Mouse (Mus musculus): Measurements from ENCODE around the gene Ttyh1. TPM values are rescaled to one million over a fixed set of nuclear protein-coding genes. Genes with fewer than 3 reads are reported as not detected.

The Ttyh1 gene
- total and polyA plus RNA-seq, 3 experiments, result 0.08 to 0.17 TPM; not detected in 1

DNA sequence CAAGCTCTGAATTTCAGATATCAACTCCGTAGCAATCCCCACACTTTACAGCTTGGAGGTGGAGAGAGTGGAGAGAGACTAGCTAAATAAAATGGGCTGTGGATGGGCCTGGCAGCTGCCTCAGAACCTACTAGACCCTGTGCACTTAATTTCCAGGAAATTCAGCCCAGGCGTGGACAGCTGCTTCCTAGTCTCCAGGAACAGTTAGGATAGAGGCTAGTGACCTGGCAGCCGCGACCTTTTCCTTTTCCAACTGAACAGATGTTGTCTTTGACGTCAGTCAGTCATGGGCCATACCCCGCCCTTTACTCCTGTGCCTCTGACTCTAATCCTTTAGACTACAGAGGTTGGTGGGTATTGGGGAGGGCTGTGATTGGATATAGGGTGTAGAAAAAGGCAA lies 9.7 kb downstream of the Ttyh1 start:
- no peak for DNase-seq (ENCODE audit: extremely low read depth)
- no peak overlapping the region for H3K4me2 ChIP-seq (ENCODE audit: insufficient read depth, low read depth, poor library complexity, severe bottlenecking)
- dilution Hi-C loops (cut with MboI; ENCODE audit: extremely low pct_ligation_motif_present, extremely low pct_unique_long_range_greater_than_20kb, low sequenced_read_pairs), result no loop called here
- H3K4me3 ChIP-seq (replicated peaks in 1 of 3; ENCODE audit: low read depth in 2 of 3, low read length in 2 of 3, poor library complexity in 1 of 3), result no peak overlapping the region
- no peak for TF ChIP-seq HCFC1 (IDR thresholded peaks at IDR 0.05; ENCODE audit: low read depth, low read length)
- no peak for TF ChIP-seq MAZ (IDR thresholded peaks at IDR 0.05; ENCODE audit: low read depth, low read length)
- no peak for TF ChIP-seq SIN3A (IDR thresholded peaks at IDR 0.05; ENCODE audit: low read length)
- no peak for TF ChIP-seq CTCF (conservative IDR thresholded peaks at IDR 0.05 in 1 of 2, IDR thresholded peaks at IDR 0.05 in 1 of 2; ENCODE audit: low read depth in 2 of 2, low read length in 2 of 2)
- TF ChIP-seq JUND (conservative IDR thresholded peaks at IDR 0.05; ENCODE audit: low read depth, low read length), result no peak
- TF ChIP-seq IRF4 (IDR thresholded peaks at IDR 0.05; ENCODE audit: low read depth, low read length), result no peak
- TF ChIP-seq ZNF384 (IDR thresholded peaks at IDR 0.05; ENCODE audit: low read depth, low read length), result no peak
- TF ChIP-seq E2F4 (IDR thresholded peaks at IDR 0.05; ENCODE audit: insufficient replicate concordance, low read depth, low read length), result no peak
- TF ChIP-seq CHD1 (IDR thresholded peaks at IDR 0.05; ENCODE audit: low read depth, low read length), result no peak
- no peak for TF ChIP-seq MAX (IDR thresholded peaks at IDR 0.05; ENCODE audit: low read length)
- TF ChIP-seq GABPA (IDR thresholded peaks at IDR 0.05; ENCODE audit: insufficient replicate concordance, low read depth, low read length), result no peak
- no peak for TF ChIP-seq TCF12 (IDR thresholded peaks at IDR 0.05; ENCODE audit: low read depth, low read length)
- TF ChIP-seq ZKSCAN1 (IDR thresholded peaks at IDR 0.05; ENCODE audit: borderline replicate concordance, low read depth, low read length), result no peak
- no peak for TF ChIP-seq POLR2AphosphoS2 (IDR thresholded peaks at IDR 0.05; ENCODE audit: low read depth, low read length)
- no peak for TF ChIP-seq MYC (IDR thresholded peaks at IDR 0.05; ENCODE audit: low read depth, low read length)
- no peak for TF ChIP-seq ZMIZ1 (IDR thresholded peaks at IDR 0.05; ENCODE audit: low read depth, low read length)
- H3K27me3 ChIP-seq (replicated peaks), result no peaks in the 10 kb centered on the region
- in situ Hi-C loops (cut with MboI; ENCODE audit: low pct_ligation_motif_present, low pct_unique_long_range_greater_than_20kb, low sequenced_read_pairs), result loop anchor here (10.0 kb wide), 2 partner anchors 296 to 386 kb away; partner anchors contain the start of gene Tnnt1
- no peak overlapping the region for H3K9ac ChIP-seq (ENCODE audit: insufficient read depth, low read depth)
- H3K27ac ChIP-seq (ENCODE audit: insufficient read depth, low read depth), result no peak overlapping the region
- H3K9me3 ChIP-seq (replicated peaks; ENCODE audit: low read length), result no peaks in the 10 kb centered on the region
- H3K36me3 ChIP-seq (replicated peaks in 1 of 2; ENCODE audit: control insufficient read depth in 1 of 2, insufficient read depth in 1 of 2, low read length in 1 of 2), result peaks cover 0 to 45% of the 10 kb centered on the region in 2 experiments
- H3K79me2 ChIP-seq (replicated peaks; ENCODE audit: control insufficient read depth, extremely low read depth, insufficient read depth, poor library complexity, severe bottlenecking), result no peaks in the 10 kb centered on the region
- peaks cover 0 to 9% of the 10 kb centered on the region in 2 experiments; a peak in 1 of 4 replicates for H3K4me1 ChIP-seq (ENCODE audit: control insufficient read depth in 1 of 2, insufficient read depth in 2 of 2)

DNA sequence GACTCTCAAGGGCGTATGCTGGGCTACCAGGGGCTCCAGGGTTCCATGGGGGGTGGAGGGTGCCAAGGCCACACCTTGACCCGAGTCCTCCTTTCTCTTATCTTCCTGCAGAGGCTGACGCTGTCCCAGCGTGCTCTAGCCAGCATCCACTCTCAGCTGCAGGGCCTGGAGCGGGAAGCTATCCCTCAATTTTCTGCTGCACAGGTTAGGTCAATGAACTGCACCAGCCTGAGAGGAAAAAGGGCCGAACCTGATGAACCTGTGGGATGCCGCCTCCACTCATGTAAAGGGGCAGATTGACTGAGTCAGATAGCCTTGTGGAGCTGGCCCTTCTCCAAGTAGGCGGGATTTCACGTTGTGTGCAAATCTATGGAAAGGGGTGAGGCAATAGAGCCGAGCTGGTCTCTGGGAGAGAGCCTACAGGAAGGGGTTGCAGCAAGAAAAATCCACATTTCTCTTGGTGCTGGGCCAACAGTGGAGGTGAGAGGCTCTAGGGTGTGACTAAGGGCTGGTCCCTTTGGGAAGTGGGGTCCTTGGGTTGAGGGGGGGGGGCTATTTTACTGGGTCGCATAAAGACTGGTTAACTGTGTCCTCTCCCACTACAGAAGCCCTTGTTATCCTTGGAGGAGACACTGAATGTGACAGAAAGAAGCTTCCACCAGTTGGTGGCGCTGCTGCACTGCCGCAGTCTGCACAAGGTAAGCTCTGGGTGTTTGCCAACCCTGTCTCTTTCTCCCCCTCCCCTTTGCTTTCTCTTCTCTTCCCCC lies 11.7 kb downstream of the Ttyh1 start:
- no peaks in the 10 kb centered on the region for H3K79me2 ChIP-seq (replicated peaks; ENCODE audit: control insufficient read depth, extremely low read depth, insufficient read depth, poor library complexity, severe bottlenecking)
- no peak overlapping the region for H3K27ac ChIP-seq (ENCODE audit: insufficient read depth, low read depth)
- no peaks in the 10 kb centered on the region for H3K27me3 ChIP-seq (replicated peaks)
- peaks cover 0 to 23% of the 10 kb centered on the region in 2 experiments; a peak in 2 of 4 replicates for H3K4me1 ChIP-seq (ENCODE audit: control insufficient read depth in 1 of 2, insufficient read depth in 2 of 2)
- no peaks in the 10 kb centered on the region for H3K9me3 ChIP-seq (replicated peaks; ENCODE audit: low read length)
- peaks cover 0 to 52% of the 10 kb centered on the region in 2 experiments for H3K36me3 ChIP-seq (replicated peaks in 1 of 2; ENCODE audit: control insufficient read depth in 1 of 2, insufficient read depth in 1 of 2, low read length in 1 of 2)
- in situ Hi-C loops (cut with MboI; ENCODE audit: low pct_ligation_motif_present, low pct_unique_long_range_greater_than_20kb, low sequenced_read_pairs) (no loop called here), dilution Hi-C loops (cut with MboI; ENCODE audit: extremely low pct_ligation_motif_present, extremely low pct_unique_long_range_greater_than_20kb, low sequenced_read_pairs) (no loop called here)
- no peak overlapping the region for H3K4me3 ChIP-seq (replicated peaks in 1 of 3; ENCODE audit: low read depth in 2 of 3, low read length in 2 of 3, poor library complexity in 1 of 3)
- no peak overlapping the region for H3K9ac ChIP-seq (ENCODE audit: insufficient read depth, low read depth)
- TF ChIP-seq NELFE (IDR thresholded peaks at IDR 0.05; ENCODE audit: low read depth, low read length) (peak; percentile 30; the same call in 1 of the 2 replicates), CTCF (conservative IDR thresholded peaks at IDR 0.05 in 1 of 2, IDR thresholded peaks at IDR 0.05 in 1 of 2; ENCODE audit: low read depth in 2 of 2, low read length in 2 of 2) (peak; percentile 70 to 93; a peak in 3 of 4 replicates), NRF1 (IDR thresholded peaks at IDR 0.05; ENCODE audit: low read depth, low read length) (no peak), ZNF384 (IDR thresholded peaks at IDR 0.05; ENCODE audit: low read depth, low read length) (no peak), ZC3H11A (IDR thresholded peaks at IDR 0.05; ENCODE audit: low read depth, low read length) (peak; percentile 53), JUND (conservative IDR thresholded peaks at IDR 0.05; ENCODE audit: low read depth, low read length) (no peak), UBTF (IDR thresholded peaks at IDR 0.05; ENCODE audit: low read depth, low read length) (no peak), SMC3 (IDR thresholded peaks at IDR 0.05; ENCODE audit: low read depth, low read length) (peak; percentile 91), RAD21 (IDR thresholded peaks at IDR 0.05; ENCODE audit: low read depth, low read length) (peak; percentile 94), MAZ (IDR thresholded peaks at IDR 0.05; ENCODE audit: low read depth, low read length) (no peak), E2F4 (IDR thresholded peaks at IDR 0.05; ENCODE audit: insufficient replicate concordance, low read depth, low read length) (no peak)
- peak; percentile 82 for DNase-seq (ENCODE audit: extremely low read depth)
- H3K4me2 ChIP-seq (ENCODE audit: insufficient read depth, low read depth, poor library complexity, severe bottlenecking), result no peak overlapping the region
